Mouse (Mus musculus) cerebellum, postnatal 10 days (tissue): ENCODE results near the gene Uba5.

Experiments used
- DNase-seq, 2 experiments: peaks; one replicate each; pipeline ENCODE4 v3.0.0; 2021; ENCODE audit warnings: mixed read lengths in 2 of 2

Gene Uba5

GRCm38 (mm10) chr9:104051028-104051427 is 11.9 kb downstream of the Uba5 start:
- no peak for DNase-seq

GRCm38 (mm10) chr9:104043676-104044075 is 19.3 kb downstream of the Uba5 start:
- DNase-seq, result no peak

DNA sequence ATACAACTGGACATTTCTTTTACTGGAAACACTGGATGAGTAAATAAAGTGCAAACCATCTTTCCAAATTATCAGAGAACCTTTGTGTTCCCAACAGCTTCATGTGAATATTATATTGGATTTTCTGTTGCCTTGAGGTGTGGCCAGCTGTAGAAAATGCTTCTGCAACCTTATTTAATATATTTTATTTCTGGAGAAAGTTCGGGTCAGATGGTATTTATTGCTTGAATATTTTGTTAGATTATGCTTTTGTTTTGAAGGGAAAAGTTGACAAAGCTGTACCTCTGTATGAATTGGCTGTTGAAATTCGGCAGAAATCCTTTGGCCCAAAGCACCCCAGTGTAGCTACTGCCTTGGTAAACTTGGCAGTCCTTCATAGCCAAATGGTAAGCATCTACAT is 22.6 kb downstream of the Uba5 start, which contains the start of gene Gm28305:
Gm28305 (plus strand) TSS at position 301 of the 400 bp plus-strand sequence.
- DNase-seq, result no peak

GRCm38 (mm10) chr9:104039742-104040141 is 23.2 kb downstream of the Uba5 start:
- DNase-seq, result no peak

DNA sequence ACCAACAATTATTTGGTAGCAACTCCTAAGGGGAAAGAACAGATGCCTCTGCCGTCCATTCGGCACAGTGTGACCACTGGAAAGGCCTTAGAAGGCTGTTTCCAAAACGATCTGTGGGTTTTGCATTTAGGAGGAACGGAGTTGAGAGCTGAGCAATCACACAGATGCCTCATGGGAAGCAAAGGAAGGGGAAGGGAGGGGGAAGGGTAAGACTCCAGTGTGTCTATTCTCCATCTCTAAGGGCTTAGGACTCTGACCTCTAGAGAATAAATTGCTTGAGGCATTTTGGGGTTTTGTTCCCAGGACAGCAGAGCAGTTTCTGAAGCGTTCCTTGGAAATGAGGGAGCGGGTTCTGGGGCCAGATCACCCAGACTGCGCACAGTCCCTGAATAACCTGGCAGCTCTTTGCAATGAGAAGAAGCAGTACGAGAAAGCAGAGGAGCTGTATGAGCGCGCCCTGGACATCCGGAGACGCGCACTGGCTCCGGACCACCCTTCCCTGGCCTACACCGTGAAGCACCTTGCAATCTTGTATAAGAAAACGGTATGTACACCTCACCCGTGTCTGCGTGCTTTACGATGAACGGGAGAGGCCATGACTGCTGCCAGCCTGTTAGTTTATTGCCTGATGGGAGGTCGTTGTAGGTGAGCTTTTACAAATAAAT is 23.8 kb downstream of the Uba5 start:
- DNase-seq, result no peak

- no peak for DNase-seq
Observed at GRCm38 (mm10) chr9:104038266-104038665, 24.7 kb downstream of the Uba5 start.

DNA sequence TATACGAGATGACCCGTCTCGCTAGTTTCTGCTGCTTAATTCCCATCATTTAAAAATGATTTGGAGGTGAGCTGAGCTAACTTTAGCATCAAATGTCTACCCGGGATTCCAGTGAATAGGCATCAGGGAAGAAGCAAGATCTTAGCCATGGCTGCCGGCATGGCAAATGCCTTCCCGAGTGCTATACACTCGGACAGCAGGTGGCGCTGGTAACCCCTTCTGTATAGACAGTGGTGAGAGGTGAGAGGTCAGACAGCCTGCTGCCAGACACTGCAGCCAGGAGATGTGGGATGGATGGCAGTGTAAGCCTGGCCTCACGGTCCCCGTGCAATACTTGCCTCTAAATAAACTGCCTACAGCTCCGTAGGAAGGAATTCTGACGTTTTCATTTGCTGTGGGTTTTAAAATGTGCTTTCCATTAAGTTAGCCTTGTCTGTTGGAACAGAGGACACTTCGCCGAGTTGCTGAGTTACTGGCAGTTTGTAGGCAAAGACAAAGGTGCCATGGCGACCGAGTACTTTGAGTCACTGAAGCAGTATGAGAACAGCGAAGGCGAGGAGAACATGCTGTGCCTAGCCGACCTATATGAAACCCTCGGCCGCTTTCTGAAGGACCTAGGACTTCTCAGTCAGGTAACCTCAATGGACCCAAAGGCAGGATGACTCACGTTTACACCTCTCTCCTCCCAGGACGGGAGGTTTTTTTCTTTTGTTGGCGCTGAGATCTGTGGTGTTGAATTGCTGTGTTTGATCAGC is 27.5 kb downstream of the Uba5 start:
- DNase-seq, result peak; percentile 86 to 88

DNA sequence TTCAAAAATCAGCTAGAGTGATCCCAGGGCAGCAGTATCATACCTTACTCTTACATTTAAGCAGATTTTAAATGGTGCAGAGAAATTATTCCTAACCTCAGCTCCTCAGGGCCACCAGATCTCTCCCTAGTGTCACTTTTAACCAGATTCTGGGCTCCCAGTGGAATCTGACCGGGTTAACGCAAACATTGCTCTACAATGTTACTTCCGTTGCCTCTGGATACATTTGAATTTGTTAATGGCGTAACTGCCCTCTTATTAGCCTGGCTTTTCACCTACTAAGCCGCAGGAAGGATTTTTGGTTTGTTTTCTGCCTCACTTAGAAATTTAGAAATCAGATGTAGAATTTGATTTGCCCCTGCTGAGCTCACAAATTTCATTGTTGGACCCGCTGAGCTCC is 28.2 kb downstream of the Uba5 start:
- DNase-seq, result no peak

GRCm38 (mm10) chr9:104034231-104034630 is 28.7 kb downstream of the Uba5 start:
- DNase-seq, result no peak

- no peak for DNase-seq
Observed at GRCm38 (mm10) chr9:104029861-104030260, 33.1 kb downstream of the Uba5 start.

- DNase-seq, result no peak
Observed at GRCm38 (mm10) chr9:104027186-104027585, 35.7 kb downstream of the Uba5 start.

- DNase-seq, result no peak
Observed at GRCm38 (mm10) chr9:104021026-104021425, 41.9 kb downstream of the Uba5 start.

DNA sequence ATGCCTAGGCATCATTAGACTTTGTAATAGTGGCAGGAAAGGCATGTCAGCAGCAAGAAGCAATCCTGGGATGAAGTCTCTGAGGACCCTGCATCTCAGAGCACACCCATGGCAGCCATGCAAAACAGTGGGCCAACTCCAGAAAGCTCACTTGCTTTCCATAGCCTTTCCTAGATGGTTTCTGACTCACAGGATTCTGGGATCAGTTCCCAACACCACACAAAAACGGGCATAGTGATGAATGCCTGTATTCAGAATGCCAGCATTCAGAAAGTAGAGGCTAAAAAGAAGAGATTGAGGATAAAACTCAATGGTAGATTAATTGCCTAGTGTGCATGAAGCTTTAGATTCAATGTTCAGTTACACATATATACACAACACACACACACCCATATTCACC is 48.4 kb downstream of the Uba5 start:
- DNase-seq, result no peak

DNA sequence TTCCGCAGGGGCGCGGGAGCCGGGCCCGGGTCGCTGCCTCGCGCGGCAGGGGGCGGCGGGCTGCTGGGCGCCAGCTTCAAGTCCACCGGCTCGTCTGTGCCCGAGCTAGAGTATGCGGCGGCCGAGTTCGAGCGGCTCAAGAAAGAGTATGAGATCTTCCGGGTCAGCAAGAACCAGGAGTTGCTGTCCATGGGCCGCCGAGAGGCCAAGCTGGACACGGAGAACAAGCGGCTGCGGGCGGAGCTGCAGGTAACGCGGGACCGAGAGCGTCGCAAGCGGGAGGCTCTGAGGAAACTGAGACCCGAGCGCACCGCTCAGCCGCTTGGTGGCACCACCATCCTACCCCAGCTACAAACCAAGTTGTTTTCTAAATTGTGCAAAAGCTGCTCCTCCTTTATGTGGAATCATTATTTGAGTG is 60.0 kb downstream of the Uba5 start:
- DNase-seq, result peak; percentile 85 to 87

DNA sequence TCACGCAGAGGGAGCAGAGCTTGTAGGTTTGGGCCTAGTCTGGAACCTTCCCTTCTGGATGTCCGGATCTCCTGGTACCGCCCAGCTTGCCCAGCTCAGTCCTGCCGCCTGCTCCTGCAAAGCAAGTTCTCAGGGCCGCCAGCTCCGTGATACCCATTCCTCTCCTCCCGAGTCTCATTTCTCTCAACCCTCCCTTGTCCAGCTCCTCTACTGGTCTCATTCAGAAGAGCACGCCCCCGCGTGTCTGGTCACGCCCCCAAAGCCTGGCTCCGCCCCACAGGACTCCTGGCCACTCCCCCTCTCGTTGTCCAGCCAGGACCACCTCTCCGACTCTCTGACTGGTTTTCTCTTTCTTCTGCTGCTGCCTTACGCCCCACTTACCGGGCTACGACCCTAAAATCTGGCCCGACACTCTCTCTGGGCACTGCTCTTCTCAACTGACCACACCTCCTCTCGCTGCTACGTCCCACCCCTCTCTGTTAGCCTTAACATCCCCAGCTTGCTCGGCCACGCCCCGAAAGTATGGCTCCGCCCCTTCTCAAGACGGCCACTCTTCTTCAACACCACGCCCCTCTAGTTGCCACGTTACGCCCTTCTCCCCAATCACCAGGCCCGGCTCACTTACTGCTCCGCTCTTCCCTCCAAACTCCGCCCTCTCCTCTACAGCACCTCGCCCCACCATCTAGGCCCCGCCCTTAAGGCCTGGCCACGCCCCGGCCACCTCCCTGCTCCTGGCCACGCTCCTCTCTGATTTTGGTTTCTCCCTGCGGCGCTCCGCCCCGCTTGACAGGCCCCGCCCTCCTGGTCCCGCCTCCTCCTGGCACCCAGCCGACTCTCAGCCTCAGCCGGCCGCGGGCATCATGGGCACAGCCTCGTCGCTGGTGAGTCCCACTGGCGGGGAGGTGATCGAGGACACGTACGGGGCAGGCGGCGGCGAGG is 60.7 kb downstream of the Uba5 start, which contains the start of gene Nphp3:
Nphp3 (plus strand) TSS at position 624 of the 939 bp plus-strand sequence.
- DNase-seq, result peak; percentile 100

GRCm38 (mm10) chr9:104000601-104001000 is 62.3 kb downstream of the Uba5 start:
- peak; percentile 7 to 10 for DNase-seq
